7 mouse cellular contexts compared by ENCODE assay signal in genomic region chr17:31073273-31074052, GRCm38 (mm10). TPM values are rescaled to one million over a fixed set of nuclear protein-coding genes. Genes with fewer than 3 reads are reported as not detected.
DNase-seq lines count a peak whose midpoint lies in the region; ATAC-seq and TF ChIP-seq lines count a peak whose summit lies in the region.

No protein-coding gene starts in this region.

- no peaks in the 10 kb centered on the region for H3K36me3 ChIP-seq in embryonic facial prominence, embryonic 12.5 days
- H3K36me3 ChIP-seq in limb, embryonic 13.5 days = no peaks in the 10 kb centered on the region
- H3K36me3 ChIP-seq in midbrain, embryonic 14.5 days (ENCODE audit: control insufficient read depth, insufficient read depth, low read length) = no peaks in the 10 kb centered on the region
- H3K36me3 ChIP-seq in spleen, adult 2 months (ENCODE audit: control insufficient read depth, insufficient read depth, low read length) = no peaks in the 10 kb centered on the region

- no peaks in the 10 kb centered on the region for H3K27me3 ChIP-seq in embryonic facial prominence, embryonic 12.5 days
- H3K27me3 ChIP-seq in limb, embryonic 13.5 days = 0 out of 2 replicates have a peak, but pooled peaks cover 2% of the 10 kb centered on the region
- H3K27me3 ChIP-seq in midbrain, embryonic 14.5 days (ENCODE audit: control insufficient read depth, insufficient read depth, low read length) = no peaks in the 10 kb centered on the region
- no peaks in the 10 kb centered on the region for H3K27me3 ChIP-seq in spleen, adult 2 months (ENCODE audit: control insufficient read depth, insufficient read depth, low read length)

- peak overlapping the region; percentile 46 for H3K4me2 ChIP-seq in embryonic facial prominence, embryonic 12.5 days (replicated peaks)
- H3K4me2 ChIP-seq in limb, embryonic 13.5 days (replicated peaks) = peak overlapping the region; percentile 61
- peak overlapping the region; percentile 61 for H3K4me2 ChIP-seq in midbrain, embryonic 14.5 days (ENCODE audit: low read length)

- H3K4me1 ChIP-seq in bone marrow macrophage, adult 2 months (ENCODE audit: control insufficient read depth, insufficient read depth, low read length) = peaks cover 84% of the 10 kb centered on the region
- H3K4me1 ChIP-seq in embryonic facial prominence, embryonic 12.5 days = peaks cover 57% of the 10 kb centered on the region
- H3K4me1 ChIP-seq in limb, embryonic 13.5 days = peaks cover 71% of the 10 kb centered on the region
- peaks cover 46% of the 10 kb centered on the region for H3K4me1 ChIP-seq in midbrain, embryonic 14.5 days (ENCODE audit: control insufficient read depth, insufficient read depth, low read length)
- H3K4me1 ChIP-seq in spleen, adult 2 months (ENCODE audit: control insufficient read depth, insufficient read depth, insufficient read length) = peaks cover 77% of the 10 kb centered on the region

- 0 out of 2 replicates have a peak overlapping the region, but pooled peaks have one; percentile 5 for H3K4me3 ChIP-seq in bone marrow macrophage, adult 2 months (ENCODE audit: insufficient read depth, low read length)
- H3K4me3 ChIP-seq in embryonic facial prominence, embryonic 12.5 days = peak overlapping the region; percentile 2; the same call in 1 of the 2 replicates
- peak overlapping the region; percentile 31 for H3K4me3 ChIP-seq in limb, embryonic 13.5 days
- peak overlapping the region; percentile 24 for H3K4me3 ChIP-seq in midbrain, embryonic 14.5 days (replicated peaks; ENCODE audit: low read depth, low read length)
- H3K4me3 ChIP-seq in spleen, adult 2 months (ENCODE audit: extremely low read depth, insufficient read depth, insufficient read length) = peak overlapping the region; percentile 42; the same call in 1 of the 2 replicates

- no peaks in the 10 kb centered on the region for H3K9me3 ChIP-seq in embryonic facial prominence, embryonic 12.5 days
- H3K9me3 ChIP-seq in limb, embryonic 13.5 days = no peaks in the 10 kb centered on the region
- no peaks in the 10 kb centered on the region for H3K9me3 ChIP-seq in midbrain, embryonic 14.5 days (ENCODE audit: control insufficient read depth, low read length)

- ATAC-seq in embryonic facial prominence, embryonic 12.5 days (ENCODE audit: insufficient number of reproducible peaks, insufficient read depth, low FRiP score, low TSS enrichment) = peak; percentile 50
- ATAC-seq in limb, embryonic 13.5 days (ENCODE audit: low FRiP score, low read depth) = peak; percentile 42
- ATAC-seq in midbrain, embryonic 14.5 days (ENCODE audit: low FRiP score, low TSS enrichment) = peak; percentile 89

- H3K27ac ChIP-seq in bone marrow macrophage, adult 2 months (ENCODE audit: insufficient read depth, low read depth, low read length) = peak overlapping the region; percentile 26; the same call in 1 of the 2 replicates
- peak overlapping the region; percentile 73 for H3K27ac ChIP-seq in embryonic facial prominence, embryonic 12.5 days
- peak overlapping the region; percentile 52; the same call in 1 of the 2 replicates for H3K27ac ChIP-seq in limb, embryonic 13.5 days
- H3K27ac ChIP-seq in midbrain, embryonic 14.5 days (replicated peaks; ENCODE audit: low read depth, low read length) = peak overlapping the region; percentile 89
- peak overlapping the region; percentile 80; the same call in 1 of the 2 replicates for H3K27ac ChIP-seq in spleen, adult 2 months (ENCODE audit: insufficient read depth, low read length)

- WGBS in embryonic facial prominence, embryonic 12.5 days = 2% methylated on average over 31 of the region's 31 CpGs
- 2% methylated on average over 31 of the region's 31 CpGs for WGBS in limb, embryonic 13.5 days
- WGBS in midbrain, embryonic 14.5 days = 3% methylated on average over 31 of the region's 31 CpGs
- 4% methylated on average over 31 of the region's 31 CpGs for WGBS in spleen, adult 2 months

- no peak overlapping the region for H3K9ac ChIP-seq in embryonic facial prominence, embryonic 12.5 days
- H3K9ac ChIP-seq in limb, embryonic 13.5 days = no peak overlapping the region
- no peak overlapping the region; the same call in 1 of the 2 replicates for H3K9ac ChIP-seq in midbrain, embryonic 14.5 days (replicated peaks; ENCODE audit: low read length)

- TF ChIP-seq CTCF in bone marrow macrophage, adult 2 months (IDR thresholded peaks at IDR 0.05; ENCODE audit: low read depth, low read length) = no peak
- TF ChIP-seq CTCF in spleen, adult 2 months (IDR thresholded peaks at IDR 0.05; ENCODE audit: extremely low read depth, insufficient read depth, insufficient read length, insufficient replicate concordance) = no peak

- DNase-seq in heart, adult 9 months (ENCODE audit: low spot score in 2 of 2) = peak; percentile 70 to 79
- peak; percentile 77 to 83 for DNase-seq in kidney, adult 8-10 months
- DNase-seq in midbrain, embryonic 14.5 days = peak; percentile 96
- DNase-seq in spleen, adult 2 months (ENCODE audit: low read depth in 1 of 2, low spot score in 2 of 2) = peak; percentile 82 to 95

- TF ChIP-seq POLR2A in bone marrow macrophage, adult 2 months (IDR thresholded peaks at IDR 0.05; ENCODE audit: borderline replicate concordance, low read depth, low read length) = no peak
- no peak for TF ChIP-seq POLR2A in spleen, adult 2 months (IDR thresholded peaks at IDR 0.05; ENCODE audit: low read depth, low read length)

RNA-seq across cellular contexts. Expression of gene Abcg1, which starts 16.0 kb away (rescaled TPM):
- polyA plus RNA-seq in bone marrow macrophage, adult 2 months (2012; ENCODE audit: insufficient read depth, insufficient read length, missing spikeins) = 56.3 and 61.5 TPM in 2 replicates
- polyA plus RNA-seq in embryonic facial prominence, embryonic 12.5 days (2016; fragmentation: Nextera tagmentation; extraction: Ambion mirVana) = 14.6 and 15.4 TPM in 2 replicates
- polyA plus RNA-seq in limb, embryonic 13.5 days (2015; fragmentation: Nextera tagmentation; extraction: Ambion mirVana) = 9.0 and 9.2 TPM in 2 replicates
- 23.1 and 24.7 TPM in 2 replicates for polyA plus RNA-seq in midbrain, embryonic 14.5 days (2014; fragmentation: Nextera tagmentation; extraction: Ambion mirVana)
- 29.0 and 33.1 TPM in 2 replicates for polyA plus RNA-seq in spleen, adult 2 months (2012; rRNA removed)

RNA-seq across cellular contexts. Expression of gene Tff3, which starts 56.0 kb away (rescaled TPM):
- polyA plus RNA-seq in bone marrow macrophage, adult 2 months (2012; ENCODE audit: insufficient read depth, insufficient read length, missing spikeins) = not detected in 2 replicates
- not detected in 2 replicates for polyA plus RNA-seq in embryonic facial prominence, embryonic 12.5 days (2016; fragmentation: Nextera tagmentation; extraction: Ambion mirVana)
- polyA plus RNA-seq in limb, embryonic 13.5 days (2015; fragmentation: Nextera tagmentation; extraction: Ambion mirVana) = 0.59 TPM in 1 of 2 replicates, not detected in the other
- polyA plus RNA-seq in midbrain, embryonic 14.5 days (2014; fragmentation: Nextera tagmentation; extraction: Ambion mirVana) = 0.51 and 1.3 TPM in 2 replicates
- not detected in 2 replicates for polyA plus RNA-seq in spleen, adult 2 months (2012; rRNA removed)

Comparison
In these comparisons a context has a peak if more than half of its experiments do, and no peak if none do; other contexts are left out.
1. Peak in every context shown above with its lines: DNase-seq, ATAC-seq, H3K4me3 ChIP-seq and H3K27ac ChIP-seq.
2. H3K27ac ChIP-seq: peak in every context shown above with its lines; median percentile 89 in midbrain, embryonic 14.5 days; 80 in spleen, adult 2 months; 73 in embryonic facial prominence, embryonic 12.5 days; 52 in limb, embryonic 13.5 days; 26 in bone marrow macrophage, adult 2 months.